Mouse (Mus musculus): ENCODE results near the gene Pik3ip1. TPM values are rescaled to one million over a fixed set of nuclear protein-coding genes. Genes with fewer than 3 reads are reported as not detected.

The Pik3ip1 gene
- total and polyA plus RNA-seq, 2 experiments from 2014 or later, result 37.3 to 47.8 TPM

DNA sequence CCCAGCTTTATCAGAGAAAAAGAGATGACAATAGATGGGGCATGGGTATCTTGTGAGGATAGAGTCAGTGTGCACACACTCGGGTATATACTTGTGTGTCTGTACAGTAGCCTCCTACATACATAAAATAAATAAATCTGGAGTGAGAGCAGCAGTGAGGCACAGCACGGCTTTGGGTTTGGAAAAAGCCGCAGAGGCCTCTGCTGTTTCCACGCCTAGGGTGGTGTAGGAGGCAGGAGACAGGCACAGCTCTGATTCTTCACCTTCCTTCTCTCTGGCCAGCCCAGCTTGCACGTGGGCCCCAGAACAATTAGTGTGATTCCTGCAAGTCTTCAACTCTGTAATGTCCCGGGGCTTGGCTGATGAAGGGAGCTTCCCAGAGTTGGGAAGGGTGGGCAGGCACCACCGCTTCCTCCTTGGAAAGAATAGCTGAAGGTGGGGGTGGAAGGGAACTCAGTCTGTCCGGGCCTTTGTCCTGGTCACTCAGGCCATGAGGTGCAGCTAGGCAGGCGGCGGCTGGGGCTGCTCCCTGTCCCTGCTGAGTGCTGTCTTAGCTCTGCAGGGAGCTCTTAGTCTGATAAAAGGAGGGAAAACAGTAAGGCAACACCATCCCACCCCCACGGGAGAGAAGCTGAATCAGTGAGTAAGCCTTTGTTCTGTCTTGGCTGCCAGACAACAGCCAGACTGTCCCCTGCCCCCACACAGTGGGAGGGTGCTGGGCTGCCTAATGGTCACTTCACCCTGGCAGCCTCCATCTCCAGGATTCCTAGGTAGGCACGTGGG is 7.2 kb downstream of the Pik3ip1 start:
- no peaks in the 10 kb centered on the region for H3K9me3 ChIP-seq (ENCODE audit: low read length)
- peaks cover 4% of the 10 kb centered on the region; the same call in 1 of the 2 replicates for H3K4me1 ChIP-seq (ENCODE audit: insufficient read depth)
- peak overlapping the region; percentile 36; the same call in 1 of the 2 replicates for H3K27ac ChIP-seq (ENCODE audit: low read depth, low read length)
- H3K4me2 ChIP-seq (ENCODE audit: low read depth), result no peak overlapping the region
- H3K4me3 ChIP-seq (ENCODE audit: low read depth, low read length), result no peak overlapping the region
- peaks cover 29% of the 10 kb centered on the region for H3K36me3 ChIP-seq (ENCODE audit: insufficient read depth)
- no peaks in the 10 kb centered on the region for H3K27me3 ChIP-seq (ENCODE audit: insufficient read depth, low read length)
- peak; percentile 60 for ATAC-seq
- H3K9ac ChIP-seq, result no peak overlapping the region
- 5% methylated on average over 12 of the region's 12 CpGs for WGBS
- TF ChIP-seq CTCF (IDR thresholded peaks at IDR 0.05; ENCODE audit: low read depth), result no peak
- DNase-seq, result peak; percentile 50

DNA sequence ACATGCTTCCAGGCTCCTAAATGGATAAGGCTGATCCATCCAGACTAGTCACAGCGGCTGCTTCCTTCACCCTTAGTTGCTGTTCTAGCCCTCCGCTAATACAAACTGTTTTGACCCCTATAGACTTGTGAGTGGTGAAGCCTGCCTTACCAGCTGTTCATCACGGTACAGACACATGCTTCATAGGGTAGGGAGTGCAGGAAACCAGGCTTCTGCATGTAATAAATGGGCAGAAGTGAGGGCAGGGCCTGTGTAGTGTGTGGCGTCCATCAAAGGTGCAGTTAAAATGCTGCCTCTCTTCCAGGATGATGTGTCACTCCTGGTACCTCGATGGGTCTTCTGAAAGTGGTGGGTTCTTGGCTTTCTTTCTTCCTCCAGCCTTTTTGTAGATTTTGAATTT is 7.8 kb downstream of the Pik3ip1 start:
- H3K9me3 ChIP-seq (ENCODE audit: low read length), result no peaks in the 10 kb centered on the region
- ATAC-seq (no peak; the same call in none of the 2 replicates), DNase-seq (no peak)
- no peak overlapping the region for H3K9ac ChIP-seq
- H3K27me3 ChIP-seq (ENCODE audit: insufficient read depth, low read length), result no peaks in the 10 kb centered on the region
- no peak overlapping the region for H3K4me3 ChIP-seq (ENCODE audit: low read depth, low read length)
- H3K4me2 ChIP-seq (ENCODE audit: low read depth), result no peak overlapping the region
- peaks cover 35% of the 10 kb centered on the region for H3K36me3 ChIP-seq (ENCODE audit: insufficient read depth)
- no peak for TF ChIP-seq CTCF (IDR thresholded peaks at IDR 0.05; ENCODE audit: low read depth)
- H3K4me1 ChIP-seq (ENCODE audit: insufficient read depth), result 0 out of 2 replicates have a peak, but pooled peaks cover 4% of the 10 kb centered on the region
- WGBS, result 51% methylated on average over 5 of the region's 5 CpGs
- H3K27ac ChIP-seq (ENCODE audit: low read depth, low read length), result no peak overlapping the region

DNA sequence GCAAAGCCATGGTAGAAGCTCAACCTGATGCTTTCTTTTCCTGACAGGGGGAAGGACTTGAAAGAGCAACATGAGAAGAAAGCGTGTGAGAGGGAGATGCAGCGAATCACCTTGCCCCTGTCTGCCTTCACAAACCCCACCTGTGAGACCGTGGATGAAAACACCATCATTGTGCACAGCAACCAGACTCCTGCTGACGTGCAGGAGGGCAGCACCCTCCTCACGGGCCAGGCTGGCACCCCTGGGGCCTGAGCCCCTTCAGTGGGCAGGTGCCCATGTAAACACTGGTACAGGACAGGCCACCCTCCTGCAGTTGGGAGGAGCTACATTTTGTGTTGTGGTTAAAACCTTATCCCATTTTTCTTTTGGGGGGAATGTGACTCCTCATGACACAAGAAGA is 11.3 kb downstream of the Pik3ip1 start:
- 0 out of 2 replicates have a peak, but pooled peaks cover 4% of the 10 kb centered on the region for H3K4me1 ChIP-seq (ENCODE audit: insufficient read depth)
- no peak overlapping the region for H3K4me2 ChIP-seq (ENCODE audit: low read depth)
- H3K27me3 ChIP-seq (ENCODE audit: insufficient read depth, low read length), result no peaks in the 10 kb centered on the region
- H3K9ac ChIP-seq, result no peak overlapping the region
- 79% methylated on average over 5 of the region's 5 CpGs for WGBS
- H3K4me3 ChIP-seq (ENCODE audit: low read depth, low read length), result no peak overlapping the region
- peaks cover 52% of the 10 kb centered on the region for H3K36me3 ChIP-seq (ENCODE audit: insufficient read depth)
- no peak for TF ChIP-seq CTCF (IDR thresholded peaks at IDR 0.05; ENCODE audit: low read depth)
- ATAC-seq, result no peak
- no peaks in the 10 kb centered on the region for H3K9me3 ChIP-seq (ENCODE audit: low read length)
- H3K27ac ChIP-seq (ENCODE audit: low read depth, low read length), result no peak overlapping the region
- DNase-seq, result no peak

DNA sequence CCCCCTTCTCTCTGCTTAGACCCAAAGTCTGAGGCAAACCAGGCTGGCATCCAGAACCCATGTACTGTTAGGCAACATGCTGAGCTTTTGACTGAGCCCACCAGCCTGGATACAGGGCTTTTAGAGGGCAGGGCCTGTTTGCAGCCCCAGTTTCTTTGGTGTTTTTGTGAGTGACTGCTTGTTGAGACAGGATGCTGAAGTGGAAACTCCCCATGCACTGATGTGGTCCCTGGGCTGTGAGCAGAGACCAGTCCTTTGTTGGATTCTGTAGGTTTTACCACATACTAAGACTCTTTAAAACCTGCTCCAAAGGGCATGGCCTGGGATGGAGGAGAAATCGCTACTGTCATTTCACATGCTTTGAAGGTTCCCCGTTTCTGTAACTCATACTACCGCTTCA is 14.7 kb downstream of the Pik3ip1 start:
- Histone ChIP-seq H3K9me3 (ENCODE audit: low read length) (no peaks in the 10 kb centered on the region), H3K4me1 (ENCODE audit: insufficient read depth) (no peaks in the 10 kb centered on the region), H3K9ac (no peak overlapping the region), H3K27ac (ENCODE audit: low read depth, low read length) (no peak overlapping the region), H3K4me3 (ENCODE audit: low read depth, low read length) (no peak overlapping the region), H3K36me3 (ENCODE audit: insufficient read depth) (peaks cover 72% of the 10 kb centered on the region), H3K4me2 (ENCODE audit: low read depth) (no peak overlapping the region), H3K27me3 (ENCODE audit: insufficient read depth, low read length) (no peaks in the 10 kb centered on the region)
- no peak for ATAC-seq
- DNase-seq, result no peak
- TF ChIP-seq CTCF (IDR thresholded peaks at IDR 0.05; ENCODE audit: low read depth), result no peak
- WGBS, result 77% methylated on average over 3 of the region's 3 CpGs

DNA sequence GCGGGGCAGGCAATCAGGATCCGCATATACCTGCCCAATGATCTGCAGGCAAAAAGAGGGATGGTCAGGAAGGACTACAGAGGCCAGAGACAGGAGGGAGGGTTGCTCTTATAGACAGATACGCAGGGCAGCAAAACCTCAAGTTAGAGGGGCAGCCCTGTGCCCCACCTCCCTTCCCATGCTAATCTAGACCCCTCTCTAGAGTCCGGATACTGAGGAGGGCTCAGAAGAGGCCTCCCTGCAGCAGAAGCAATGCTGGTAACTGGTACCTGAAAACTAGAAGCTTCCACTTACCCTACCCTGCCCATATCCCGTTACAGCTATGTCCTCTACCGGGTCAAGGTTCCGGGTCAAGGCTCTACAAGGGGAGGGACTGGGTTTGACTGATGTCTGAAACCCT is 16.1 kb downstream of the Pik3ip1 start:
- 94% methylated on average over 7 of the region's 7 CpGs for WGBS
- H3K9ac ChIP-seq, result no peak overlapping the region
- no peak for DNase-seq
- peaks cover 84% of the 10 kb centered on the region for H3K36me3 ChIP-seq (ENCODE audit: insufficient read depth)
- no peak for ATAC-seq
- no peaks in the 10 kb centered on the region for H3K4me1 ChIP-seq (ENCODE audit: insufficient read depth)
- no peak overlapping the region for H3K4me3 ChIP-seq (ENCODE audit: low read depth, low read length)
- no peak for TF ChIP-seq CTCF (IDR thresholded peaks at IDR 0.05; ENCODE audit: low read depth)
- no peak overlapping the region for H3K4me2 ChIP-seq (ENCODE audit: low read depth)
- H3K27me3 ChIP-seq (ENCODE audit: insufficient read depth, low read length), result no peaks in the 10 kb centered on the region
- no peak overlapping the region for H3K27ac ChIP-seq (ENCODE audit: low read depth, low read length)
- no peaks in the 10 kb centered on the region for H3K9me3 ChIP-seq (ENCODE audit: low read length)

DNA sequence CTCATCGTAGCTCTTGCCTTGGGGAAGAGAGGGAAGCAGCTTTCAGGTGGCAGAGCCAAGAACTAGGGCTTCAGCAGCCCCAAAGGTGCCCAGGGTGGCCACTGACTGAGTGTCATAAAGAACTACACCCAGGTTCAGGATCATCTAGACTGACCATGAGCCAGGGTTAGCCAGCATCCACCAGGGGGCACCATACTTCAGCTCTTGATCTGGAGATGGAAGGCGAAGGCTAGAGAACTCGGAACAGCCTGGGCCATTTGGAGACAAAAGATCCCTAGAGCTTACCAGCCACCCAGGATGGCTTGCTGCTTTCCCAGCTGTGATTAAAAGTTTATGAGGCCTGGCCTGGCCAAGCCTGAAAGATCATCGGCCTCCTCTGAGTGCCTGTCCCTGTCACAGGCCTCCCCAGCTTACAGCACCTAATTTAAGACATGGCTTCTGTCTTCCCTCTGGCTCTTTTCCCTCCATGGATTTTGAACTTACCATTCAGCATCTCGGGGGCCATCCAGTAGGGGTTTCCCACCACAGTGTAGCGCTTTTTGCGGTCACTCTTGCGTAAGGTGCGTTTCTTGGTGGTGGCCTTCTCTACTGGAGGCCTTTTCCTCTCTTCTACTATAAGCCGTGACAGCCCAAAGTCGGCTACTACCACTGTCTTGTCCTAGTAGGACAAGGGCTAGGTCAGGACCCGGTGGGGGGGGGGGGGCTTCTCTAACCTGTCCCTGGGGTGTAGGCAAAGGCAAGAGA is 17.1 kb downstream of the Pik3ip1 start:
- WGBS, result 65% methylated on average over 12 of the region's 12 CpGs
- Histone ChIP-seq H3K4me3 (ENCODE audit: low read depth, low read length) (no peak overlapping the region), H3K36me3 (ENCODE audit: insufficient read depth) (peaks cover 82% of the 10 kb centered on the region), H3K27ac (ENCODE audit: low read depth, low read length) (no peak overlapping the region), H3K27me3 (ENCODE audit: insufficient read depth, low read length) (no peaks in the 10 kb centered on the region), H3K4me1 (ENCODE audit: insufficient read depth) (no peaks in the 10 kb centered on the region), H3K9me3 (ENCODE audit: low read length) (no peaks in the 10 kb centered on the region), H3K4me2 (ENCODE audit: low read depth) (no peak overlapping the region), H3K9ac (no peak overlapping the region)
- DNase-seq, result peak; percentile 85
- peak; percentile 88 for ATAC-seq
- TF ChIP-seq CTCF (IDR thresholded peaks at IDR 0.05; ENCODE audit: low read depth), result peak; percentile 83

DNA sequence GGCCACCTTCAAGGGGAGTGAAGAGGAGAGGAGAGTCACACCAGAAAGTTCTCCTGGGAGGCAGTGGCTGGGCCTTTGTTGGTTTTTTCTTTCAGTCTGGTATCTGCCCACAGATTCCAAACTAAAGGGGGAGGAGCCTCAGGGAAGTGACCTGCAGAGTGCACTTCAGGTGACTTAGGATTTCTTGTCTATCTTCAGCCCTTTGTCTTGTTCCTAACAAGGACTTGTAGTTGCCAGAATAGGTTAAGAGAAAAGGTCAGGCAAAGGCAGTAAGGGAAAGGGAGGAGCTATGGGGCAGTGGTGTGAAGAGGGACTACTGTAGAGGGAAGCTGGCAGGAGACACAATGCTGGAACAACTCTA is 17.6 kb downstream of the Pik3ip1 start:
- H3K27me3 ChIP-seq (ENCODE audit: insufficient read depth, low read length), result no peaks in the 10 kb centered on the region
- no peak for TF ChIP-seq CTCF (IDR thresholded peaks at IDR 0.05; ENCODE audit: low read depth)
- H3K9ac ChIP-seq, result no peak overlapping the region
- peaks cover 82% of the 10 kb centered on the region for H3K36me3 ChIP-seq (ENCODE audit: insufficient read depth)
- no peaks in the 10 kb centered on the region for H3K4me1 ChIP-seq (ENCODE audit: insufficient read depth)
- no peak for ATAC-seq
- H3K9me3 ChIP-seq (ENCODE audit: low read length), result no peaks in the 10 kb centered on the region
- DNase-seq, result no peak
- H3K4me2 ChIP-seq (ENCODE audit: low read depth), result no peak overlapping the region
- H3K27ac ChIP-seq (ENCODE audit: low read depth, low read length), result no peak overlapping the region
- no peak overlapping the region for H3K4me3 ChIP-seq (ENCODE audit: low read depth, low read length)
